Mouse (Mus musculus) heart, embryonic 11.5 days (tissue): ENCODE data around the gene Sirt7. TPM values are rescaled to one million over a fixed set of nuclear protein-coding genes. Genes with fewer than 3 reads are reported as not detected.

Experiments
- ATAC-seq: fragments of 200-750 bp; cut with Nextera tagmentation; replicated peaks from 2 replicates; pipeline ENCODE4 v1.8.0; 2017; ENCODE audit warnings: moderate library complexity; ENCODE audit not compliant: insufficient number of reproducible peaks, low FRiP score, low TSS enrichment
- H3K27ac ChIP-seq: fragments of 300-500 bp; sonication (generic); 2 replicates; pipeline ENCODE4 v1.5.1; 2014; ENCODE audit warnings: mild to moderate bottlenecking, low read depth, low read length
- H3K27me3 ChIP-seq: fragments of 300-500 bp; sonication (generic); 2 replicates; pipeline ENCODE4 v1.6.1; 2014; ENCODE audit warnings: mild to moderate bottlenecking, low read length, mixed read lengths; ENCODE audit not compliant: control insufficient read depth, insufficient read depth
- H3K36me3 ChIP-seq: fragments of 300-500 bp; sonication (generic); 2 replicates; pipeline ENCODE4 v1.6.1; 2014; ENCODE audit warnings: mild to moderate bottlenecking, low read length, moderate library complexity, mixed read lengths; ENCODE audit not compliant: control insufficient read depth, insufficient read depth
- H3K4me1 ChIP-seq: fragments of 300-500 bp; sonication (generic); 2 replicates; pipeline ENCODE4 v1.6.1; 2014; ENCODE audit warnings: low read length; ENCODE audit not compliant: control insufficient read depth, insufficient read depth
- H3K4me2 ChIP-seq: fragments of 300-500 bp; sonication (generic); 2 replicates; pipeline ENCODE4 v1.6.1; 2014; ENCODE audit warnings: mild to moderate bottlenecking, moderate library complexity
- H3K4me3 ChIP-seq: fragments of 300-500 bp; sonication (generic); 2 replicates; pipeline ENCODE4 v1.5.1; 2014; ENCODE audit warnings: low read depth, low read length
- H3K9ac ChIP-seq: fragments of 300-500 bp; sonication (generic); 2 replicates; pipeline ENCODE4 v1.6.1; 2014; ENCODE audit warnings: mild to moderate bottlenecking, low read depth, low read length, moderate library complexity
- H3K9me3 ChIP-seq: fragments of 300-500 bp; sonication (generic); replicated peaks from 2 replicates; pipeline ENCODE4 v1.6.1; 2016; ENCODE audit warnings: low read length; ENCODE audit not compliant: control insufficient read depth
- WGBS: fragments of 180-500 bp; shearing (Covaris S2); extraction: QIAGEN DNeasy Blood & Tissue Kit; methylation state at CpG from one replicate; pipeline ENCODE4 v1.1.7; 2014; ENCODE audit not compliant: insufficient replicate concordance; 5-methylcytosine and 5-hydroxymethylcytosine counted together
- polyA plus RNA-seq: library from polyadenylated mRNA; unstranded; fragments of >200 nt; fragmentation: Nextera tagmentation; extraction: Ambion mirVana; gene quantifications from 2 replicates; pipeline ENCODE4 v1.2.1, GENCODE M21; 2014

Sirt7 gene
- polyA plus RNA-seq, 1 experiment from 2014 or later = 22.5 TPM

DNA sequence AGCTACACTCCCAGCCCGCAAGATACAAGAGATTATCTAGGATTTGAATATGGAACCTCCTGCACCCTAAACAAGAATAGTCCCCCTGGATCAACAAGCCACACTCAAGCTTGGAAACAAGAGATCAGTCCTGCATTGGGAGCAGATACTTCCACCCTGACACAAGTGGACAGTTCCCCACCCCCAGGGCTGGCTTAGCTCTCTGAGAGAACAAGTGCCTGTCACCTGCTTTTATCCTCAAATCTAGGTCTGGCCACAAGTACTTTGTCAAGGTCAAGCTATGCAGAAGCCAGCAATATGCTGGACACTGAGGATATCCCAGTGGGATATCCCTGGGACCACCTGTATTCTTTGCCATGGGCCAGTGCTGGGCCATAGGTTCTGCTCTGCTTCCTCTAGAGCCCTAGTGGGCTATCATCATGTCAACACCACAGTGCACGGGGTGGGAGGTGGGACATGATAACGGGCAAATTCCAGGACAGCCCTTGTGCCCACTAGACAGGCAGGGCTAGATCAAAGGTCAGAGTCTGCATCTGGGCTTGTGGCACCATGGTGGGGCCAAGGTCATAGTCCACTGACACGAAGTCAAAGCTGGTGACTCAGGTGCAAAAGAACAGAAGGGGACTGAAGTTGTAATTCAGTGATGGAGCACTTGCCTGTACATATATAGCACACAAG lies 8.3 kb downstream of the Sirt7 start:
- Histone ChIP-seq H3K27me3 (no peaks in the 10 kb centered on the region), H3K9me3 (no peaks in the 10 kb centered on the region), H3K27ac (peak overlapping the region; percentile 64), H3K36me3 (peaks cover 27% of the 10 kb centered on the region), H3K9ac (peak overlapping the region; percentile 86), H3K4me2 (peak overlapping the region; percentile 93), H3K4me3 (peak overlapping the region; percentile 82), H3K4me1 (peaks cover 12% of the 10 kb centered on the region)
- WGBS = 31% methylated on average over 4 of the region's 4 CpGs
- no peak for ATAC-seq

GRCm38 (mm10) chr11:120615606-120616203 lies 9.3 kb downstream of the Sirt7 start:
- 92% methylated on average over 11 of the region's 11 CpGs for WGBS
- no peaks in the 10 kb centered on the region for H3K9me3 ChIP-seq

DNA sequence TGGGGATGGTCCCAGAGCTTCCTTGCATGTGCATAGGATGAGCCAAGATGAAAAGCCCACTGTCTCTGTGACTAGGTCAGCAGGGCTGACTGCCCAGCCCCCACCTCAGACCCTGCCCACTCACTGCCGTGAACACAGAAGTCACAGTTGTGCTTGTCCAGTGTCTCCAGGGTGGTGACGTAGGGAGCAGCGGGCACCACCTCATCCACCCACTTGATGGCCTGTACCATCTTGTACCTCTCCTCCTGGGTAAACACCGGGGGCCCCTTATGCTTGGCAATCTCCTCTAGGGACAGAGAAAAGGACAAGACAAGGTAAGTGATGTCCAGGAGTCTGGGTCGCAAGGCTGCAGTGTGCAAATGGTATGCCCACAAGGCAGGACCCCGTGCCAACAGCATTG lies 9.9 kb downstream of the Sirt7 start:
- ATAC-seq = no peak
- H3K36me3 ChIP-seq = peaks cover 28% of the 10 kb centered on the region
- H3K4me1 ChIP-seq = peaks cover 12% of the 10 kb centered on the region
- no peaks in the 10 kb centered on the region for H3K9me3 ChIP-seq
- no peak overlapping the region for H3K9ac ChIP-seq
- H3K27ac ChIP-seq = no peak overlapping the region
- 88% methylated on average over 6 of the region's 6 CpGs for WGBS
- no peaks in the 10 kb centered on the region for H3K27me3 ChIP-seq
- H3K4me2 ChIP-seq = no peak overlapping the region
- no peak overlapping the region for H3K4me3 ChIP-seq

More at GRCm38 (mm10) chr11:120615606-120616203, 9.3 kb downstream of the Sirt7 start:
- Histone ChIP-seq H3K4me1 (peaks cover 12% of the 10 kb centered on the region), H3K27me3 (no peaks in the 10 kb centered on the region), H3K27ac (no peak overlapping the region), H3K4me3 (no peak overlapping the region), H3K36me3 (peaks cover 31% of the 10 kb centered on the region), H3K9ac (no peak overlapping the region; the same call in 1 of the 2 replicates), H3K4me2 (no peak overlapping the region)
- no peak for ATAC-seq

DNA sequence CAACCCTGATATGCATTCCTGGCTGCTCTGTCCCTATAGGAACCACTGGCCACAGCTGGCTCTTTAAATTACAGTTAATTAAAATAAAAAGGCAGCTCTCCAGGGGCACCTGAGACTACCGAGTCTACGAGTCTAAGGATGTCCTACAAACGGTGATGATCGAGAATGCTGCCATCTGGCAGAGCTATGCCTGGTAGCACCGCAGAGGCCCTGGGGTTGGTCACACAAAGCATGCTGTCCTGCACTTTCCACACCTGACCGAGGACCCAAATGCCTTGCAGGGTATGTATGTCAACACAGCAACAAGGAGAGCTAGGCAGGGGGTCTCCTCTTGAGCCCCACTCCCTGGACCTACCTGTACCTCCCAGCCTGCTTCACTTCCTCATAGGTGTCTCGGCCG lies 11.1 kb downstream of the Sirt7 start:
- H3K4me2 ChIP-seq = no peak overlapping the region
- peaks cover 23% of the 10 kb centered on the region for H3K36me3 ChIP-seq
- H3K9ac ChIP-seq = no peak overlapping the region
- no peak overlapping the region for H3K27ac ChIP-seq
- no peak overlapping the region for H3K4me3 ChIP-seq
- no peaks in the 10 kb centered on the region for H3K27me3 ChIP-seq
- H3K4me1 ChIP-seq = peaks cover 20% of the 10 kb centered on the region
- no peaks in the 10 kb centered on the region for H3K9me3 ChIP-seq
- 86% methylated on average over 8 of the region's 8 CpGs for WGBS
- no peak for ATAC-seq

DNA sequence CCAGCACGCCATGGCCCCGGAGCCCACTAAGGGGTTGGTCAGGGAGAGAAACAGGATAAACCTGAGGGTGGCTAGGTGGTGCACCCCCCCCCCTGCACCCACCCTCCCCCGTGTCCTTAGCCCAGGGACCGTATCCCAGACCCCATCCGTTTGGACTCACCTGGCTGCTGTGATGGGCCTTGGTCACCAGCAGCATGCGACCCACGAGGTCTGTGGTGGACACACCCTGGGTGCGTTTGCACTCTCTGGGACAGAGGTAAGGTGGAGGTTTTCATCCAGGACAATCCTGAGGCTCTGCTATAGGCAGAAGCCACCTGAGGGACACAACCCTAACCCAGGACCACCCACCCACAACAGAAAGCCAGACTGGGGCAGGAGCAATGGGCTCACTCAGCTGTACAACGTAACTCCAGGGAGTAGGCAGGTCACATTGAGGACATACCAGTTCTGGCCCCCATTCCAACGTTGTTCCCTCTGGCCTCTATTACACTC lies 11.5 kb downstream of the Sirt7 start:
- 87% methylated on average over 10 of the region's 10 CpGs for WGBS
- Histone ChIP-seq H3K4me1 (peaks cover 25% of the 10 kb centered on the region), H3K36me3 (peaks cover 21% of the 10 kb centered on the region), H3K27ac (no peak overlapping the region), H3K4me3 (no peak overlapping the region), H3K9me3 (no peaks in the 10 kb centered on the region), H3K4me2 (no peak overlapping the region), H3K9ac (no peak overlapping the region), H3K27me3 (no peaks in the 10 kb centered on the region)
- no peak for ATAC-seq

- Histone ChIP-seq H3K27me3 (peaks cover under 1% of the 10 kb centered on the region; the same call in 1 of the 2 replicates), H3K4me3 (no peak overlapping the region), H3K4me1 (peaks cover 29% of the 10 kb centered on the region), H3K9me3 (no peaks in the 10 kb centered on the region), H3K27ac (no peak overlapping the region), H3K9ac (no peak overlapping the region), H3K4me2 (no peak overlapping the region), H3K36me3 (peaks cover 19% of the 10 kb centered on the region)
- ATAC-seq = no peak
- WGBS = 40% methylated on average over 6 of the region's 6 CpGs
Observed at GRCm38 (mm10) chr11:120612763-120613162, 12.3 kb downstream of the Sirt7 start.

- Histone ChIP-seq H3K36me3 (peaks cover 19% of the 10 kb centered on the region), H3K4me3 (no peak overlapping the region), H3K9me3 (no peaks in the 10 kb centered on the region), H3K4me1 (peaks cover 24% of the 10 kb centered on the region), H3K27me3 (peaks cover 3% of the 10 kb centered on the region; the same call in 1 of the 2 replicates), H3K9ac (no peak overlapping the region), H3K27ac (no peak overlapping the region), H3K4me2 (no peak overlapping the region)
- WGBS = 87% methylated on average over 9 of the region's 9 CpGs
- ATAC-seq = no peak
Observed at GRCm38 (mm10) chr11:120610477-120611046, 14.5 kb downstream of the Sirt7 start.

DNA sequence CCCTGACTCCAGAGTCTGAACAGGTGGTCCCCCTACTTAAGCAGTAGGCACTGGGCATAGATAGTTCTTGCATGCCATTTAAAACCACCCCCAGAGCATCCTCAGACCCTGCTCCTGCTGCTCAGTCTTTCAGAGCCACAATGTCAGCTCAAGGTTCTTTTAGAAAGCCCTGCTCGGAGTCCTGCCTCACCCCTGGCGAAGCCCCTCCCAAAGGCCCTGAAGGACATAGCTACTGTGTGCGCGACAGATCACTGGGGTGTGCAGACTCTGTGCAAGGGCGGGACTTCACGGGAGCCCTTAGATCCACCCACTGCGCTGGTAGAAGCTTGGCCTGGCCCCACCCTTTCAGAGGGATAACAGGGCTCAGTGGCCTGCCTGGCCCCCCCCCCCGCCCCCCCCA lies 15.8 kb downstream of the Sirt7 start:
- Histone ChIP-seq H3K4me1 (peaks cover 24% of the 10 kb centered on the region), H3K27me3 (peaks cover 3% of the 10 kb centered on the region; the same call in 1 of the 2 replicates), H3K9me3 (no peaks in the 10 kb centered on the region), H3K4me2 (peak overlapping the region; percentile 87), H3K9ac (peak overlapping the region; percentile 74), H3K27ac (peak overlapping the region; percentile 50; the same call in 1 of the 2 replicates), H3K36me3 (peaks cover 23% of the 10 kb centered on the region), H3K4me3 (peak overlapping the region; percentile 43; the same call in 1 of the 2 replicates)
- 37% methylated on average over 7 of the region's 8 CpGs for WGBS
- ATAC-seq = peak; percentile 80
